Mouse (Mus musculus) neural tube, embryonic 11.5 days (tissue): ENCODE measurements around the gene Eng. TPM values are rescaled to one million over a fixed set of nuclear protein-coding genes. Genes with fewer than 3 reads are reported as not detected.

Experiments used
- ATAC-seq: fragments of 200-750 bp; cut with Nextera tagmentation; 2 replicates; pipeline ENCODE4 v1.8.0; 2017; ENCODE audit warnings: moderate number of reproducible peaks, mild to moderate bottlenecking, moderate TSS enrichment, moderate library complexity; ENCODE audit not compliant: insufficient read depth, low FRiP score, low TSS enrichment
- DNase-seq: peaks from one replicate; pipeline ENCODE4 v3.0.0-alpha.2; 2015; ENCODE audit warnings: low spot score
- H3K27ac ChIP-seq: fragments of 300-500 bp; sonication (generic); 2 replicates; pipeline ENCODE4 v1.5.1; 2014; ENCODE audit warnings: low read depth, mild to moderate bottlenecking, low read length
- H3K27me3 ChIP-seq: fragments of 300-500 bp; sonication (generic); 2 replicates; pipeline ENCODE4 v1.6.1; 2014; ENCODE audit warnings: mild to moderate bottlenecking, low read length, mixed read lengths; ENCODE audit not compliant: control insufficient read depth, insufficient read depth
- H3K36me3 ChIP-seq: fragments of 300-500 bp; sonication (generic); 2 replicates; pipeline ENCODE4 v1.6.1; 2014; ENCODE audit warnings: mild to moderate bottlenecking, low read length, moderate library complexity, mixed read lengths; ENCODE audit not compliant: control insufficient read depth, insufficient read depth
- H3K4me1 ChIP-seq: fragments of 300-500 bp; sonication (generic); 2 replicates; pipeline ENCODE4 v1.6.1; 2014; ENCODE audit warnings: low read length, mixed read lengths; ENCODE audit not compliant: control insufficient read depth, insufficient read depth
- H3K4me2 ChIP-seq: fragments of 300-500 bp; sonication (generic); 2 replicates; pipeline ENCODE4 v1.6.1; 2014; ENCODE audit warnings: low read depth, mild to moderate bottlenecking, moderate library complexity
- H3K4me3 ChIP-seq: fragments of 300-500 bp; sonication (generic); 2 replicates; pipeline ENCODE4 v1.5.1; 2014; ENCODE audit warnings: low read depth, low read length
- H3K9ac ChIP-seq: fragments of 300-500 bp; sonication (generic); 2 replicates; pipeline ENCODE4 v1.6.1; 2014; ENCODE audit warnings: mild to moderate bottlenecking, low read length
- H3K9me3 ChIP-seq: fragments of 300-500 bp; sonication (generic); 2 replicates; pipeline ENCODE4 v1.6.1; 2016; ENCODE audit warnings: low read length; ENCODE audit not compliant: control insufficient read depth
- WGBS: fragments of 180-500 bp; shearing (Covaris S2); extraction: QIAGEN DNeasy Blood & Tissue Kit; methylation state at CpG from one replicate; pipeline ENCODE4 v1.1.7; 2014; 5-methylcytosine and 5-hydroxymethylcytosine counted together
- polyA plus RNA-seq: library from polyadenylated mRNA; unstranded; fragments of >200 nt; fragmentation: Nextera tagmentation; extraction: Ambion mirVana; gene quantifications from 2 replicates; pipeline ENCODE4 v1.2.1, GENCODE M21; 2014

Eng gene
- polyA plus RNA-seq, 1 experiment from 2014 or later: 26.8 TPM

DNA sequence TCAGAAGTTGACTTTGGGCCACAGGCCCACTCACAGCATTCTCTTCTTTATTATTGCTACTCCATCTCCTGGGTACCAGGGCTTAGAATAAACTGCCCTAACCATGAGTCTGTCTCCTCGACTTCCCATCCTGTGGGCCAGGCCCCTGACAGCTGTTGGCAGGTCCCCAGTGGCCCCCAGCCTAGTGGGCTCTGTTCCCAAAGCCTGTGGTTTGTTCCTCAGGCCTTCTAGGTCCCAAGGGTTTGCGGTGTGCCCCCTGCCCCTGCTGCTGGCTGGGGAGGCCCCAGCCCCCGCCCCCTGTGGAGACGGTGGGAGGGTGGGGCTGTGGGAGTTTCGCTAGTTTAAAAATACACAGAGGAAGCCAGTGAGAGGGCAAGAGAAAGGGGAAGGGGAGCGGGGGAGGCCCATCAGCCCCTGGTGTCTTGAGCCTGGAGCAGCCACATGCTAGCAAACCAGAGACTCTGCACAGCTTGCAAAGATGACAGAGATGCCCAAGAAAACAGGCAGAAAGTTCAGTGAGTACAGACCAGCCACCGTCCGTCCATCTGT lies 74.4 kb downstream of the Eng start, which contains the start of gene Sh2d3c:
Sh2d3c (plus strand) TSS at position 375 of the 549 bp plus-strand sequence.
- no peak for DNase-seq
- no peaks in the 10 kb centered on the region for H3K9me3 ChIP-seq
- no peak within 1 kb of the TSS for H3K27ac ChIP-seq
- H3K4me3 ChIP-seq: no peak within 1 kb of the TSS
- no peaks in the 10 kb centered on the region for H3K36me3 ChIP-seq
- 0 out of 2 replicates have a peak within 1 kb of the TSS, but pooled peaks have one; percentile 26 for H3K9ac ChIP-seq
- peaks cover 4% of the 10 kb centered on the region for H3K4me1 ChIP-seq
- 62% methylated on average over 8 of the region's 8 CpGs for WGBS
- ATAC-seq: no peak
- no peak within 1 kb of the TSS for H3K4me2 ChIP-seq
- no peaks in the 10 kb centered on the region for H3K27me3 ChIP-seq

DNA sequence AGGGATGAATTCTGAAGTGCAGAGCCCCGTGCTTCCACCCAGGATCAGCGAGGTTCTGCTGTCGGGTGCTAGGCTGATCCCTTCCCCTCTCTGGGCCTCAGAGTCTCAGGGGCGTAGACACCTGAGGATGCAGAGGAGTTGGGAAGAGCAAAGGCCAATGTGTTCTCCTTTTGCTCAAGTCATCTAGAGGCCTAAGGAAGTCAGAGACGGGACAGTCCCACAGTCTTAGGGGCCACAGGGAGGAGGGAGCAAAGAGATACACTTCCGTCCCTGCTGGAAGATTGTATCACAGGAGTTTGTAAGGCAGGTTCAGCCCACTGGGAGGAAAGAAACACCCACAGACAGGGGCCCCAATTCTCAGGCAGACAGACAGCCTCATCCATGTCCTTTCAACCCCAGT lies 75.7 kb downstream of the Eng start:
- H3K4me2 ChIP-seq: no peak overlapping the region
- DNase-seq: no peak
- WGBS: 65% methylated on average over 6 of the region's 6 CpGs

DNA sequence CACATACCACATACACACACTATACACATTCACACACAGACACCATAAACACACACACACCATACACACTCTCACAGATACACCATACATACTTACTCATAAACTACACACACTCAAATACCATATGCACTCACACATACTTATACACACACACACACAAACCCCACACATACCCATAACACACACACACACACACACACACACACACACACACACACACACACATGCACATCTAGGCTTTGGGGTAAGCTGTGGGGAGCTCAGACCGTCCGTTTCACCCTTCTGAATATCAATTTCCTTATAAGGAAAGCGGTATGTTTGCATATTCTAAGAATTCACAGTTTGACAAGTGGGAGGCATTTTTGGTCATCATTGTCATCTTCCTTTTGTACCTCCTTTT lies 76.2 kb downstream of the Eng start:
- Histone ChIP-seq H3K9ac (no peak overlapping the region), H3K4me3 (no peak overlapping the region), H3K27me3 (no peaks in the 10 kb centered on the region), H3K27ac (no peak overlapping the region), H3K4me2 (no peak overlapping the region), H3K9me3 (no peaks in the 10 kb centered on the region), H3K4me1 (peaks cover 5% of the 10 kb centered on the region), H3K36me3 (no peaks in the 10 kb centered on the region)
- ATAC-seq (no peak), DNase-seq (no peak)
- WGBS: 84% methylated on average over 3 of the region's 3 CpGs

More for the DNA sequence above, 75.7 kb downstream of the Eng start:
- no peak overlapping the region for H3K27ac ChIP-seq
- H3K9me3 ChIP-seq: no peaks in the 10 kb centered on the region
- H3K9ac ChIP-seq: no peak overlapping the region
- peaks cover 4% of the 10 kb centered on the region for H3K4me1 ChIP-seq
- H3K27me3 ChIP-seq: no peaks in the 10 kb centered on the region
- ATAC-seq: no peak
- no peak overlapping the region for H3K4me3 ChIP-seq
- no peaks in the 10 kb centered on the region for H3K36me3 ChIP-seq

DNA sequence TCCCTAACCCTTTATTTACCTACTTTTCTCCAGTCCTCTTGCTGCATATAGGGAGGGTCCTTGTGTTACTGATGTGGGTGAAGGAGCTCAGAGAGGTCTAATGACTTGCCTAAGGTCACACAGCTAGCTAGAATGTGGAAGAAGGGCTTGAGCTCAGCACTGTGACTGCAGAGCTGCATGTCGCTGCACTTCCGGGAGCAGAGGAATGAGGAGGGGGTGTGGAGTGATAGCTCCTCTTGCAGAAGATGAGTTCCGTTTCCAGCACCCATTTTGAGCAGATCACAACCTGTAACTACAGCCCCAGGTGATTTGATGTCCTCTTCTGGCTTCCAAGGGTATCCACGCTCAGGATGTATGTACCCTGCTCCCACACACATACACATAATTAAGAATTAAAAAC lies 77.8 kb downstream of the Eng start:
- no peaks in the 10 kb centered on the region for H3K9me3 ChIP-seq
- ATAC-seq (no peak), DNase-seq (no peak)
- no peak overlapping the region for H3K4me3 ChIP-seq
- peaks cover 6% of the 10 kb centered on the region for H3K4me1 ChIP-seq
- no peaks in the 10 kb centered on the region for H3K36me3 ChIP-seq
- no peak overlapping the region for H3K27ac ChIP-seq
- 86% methylated on average over 4 of the region's 4 CpGs for WGBS
- H3K27me3 ChIP-seq: no peaks in the 10 kb centered on the region
- no peak overlapping the region for H3K9ac ChIP-seq
- H3K4me2 ChIP-seq: no peak overlapping the region

DNA sequence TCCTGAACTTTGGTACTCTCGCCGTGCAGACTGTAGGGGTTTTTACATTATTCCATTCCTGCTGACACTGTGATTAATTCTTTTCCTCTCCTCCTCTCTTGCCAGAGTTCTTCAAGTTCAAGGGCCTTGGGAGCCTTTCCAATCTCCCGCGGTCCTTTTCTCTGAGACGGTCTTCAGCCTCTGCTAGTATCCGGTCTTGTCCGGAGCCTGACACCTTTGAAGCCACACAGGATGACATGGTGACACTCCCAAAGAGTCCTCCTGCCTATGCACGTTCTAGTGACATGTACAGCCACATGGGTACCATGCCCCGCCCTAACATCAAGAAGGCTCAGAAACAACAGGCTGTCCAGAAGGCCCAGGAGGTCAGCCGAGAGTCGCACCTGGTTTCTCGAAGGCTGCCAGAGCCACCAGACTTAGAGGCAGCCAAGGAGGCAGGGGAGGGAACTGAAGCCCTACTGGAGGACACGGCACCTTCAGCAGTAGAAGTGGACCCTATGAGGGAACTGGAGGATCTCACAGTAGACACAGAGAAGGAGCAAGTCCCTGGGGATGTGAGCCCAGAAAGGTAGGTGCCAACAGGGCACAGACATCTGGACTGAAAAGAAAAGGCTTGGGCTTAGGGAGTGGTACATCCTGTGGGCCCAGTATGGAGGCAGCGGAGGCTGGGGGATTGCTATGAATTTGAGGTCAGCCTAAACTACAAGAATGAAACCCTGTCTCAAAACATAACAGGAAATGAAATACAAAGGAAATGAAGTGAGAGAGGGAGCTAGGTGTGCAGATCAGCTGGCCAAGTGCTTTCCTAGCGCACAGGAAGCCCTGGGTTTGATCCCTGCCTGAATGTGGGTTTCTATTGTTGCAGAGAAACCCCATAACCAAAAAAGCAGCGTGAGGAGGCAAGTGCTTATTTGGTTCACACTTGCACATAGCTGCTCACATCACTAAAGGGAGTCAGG lies 78.7 kb downstream of the Eng start:
- Histone ChIP-seq H3K27ac (no peak overlapping the region), H3K36me3 (no peaks in the 10 kb centered on the region), H3K27me3 (no peaks in the 10 kb centered on the region), H3K9me3 (no peaks in the 10 kb centered on the region), H3K4me3 (no peak overlapping the region), H3K4me1 (peaks cover 6% of the 10 kb centered on the region), H3K4me2 (no peak overlapping the region), H3K9ac (no peak overlapping the region)
- ATAC-seq (no peak), DNase-seq (no peak)
- WGBS: 84% methylated on average over 16 of the region's 16 CpGs

DNA sequence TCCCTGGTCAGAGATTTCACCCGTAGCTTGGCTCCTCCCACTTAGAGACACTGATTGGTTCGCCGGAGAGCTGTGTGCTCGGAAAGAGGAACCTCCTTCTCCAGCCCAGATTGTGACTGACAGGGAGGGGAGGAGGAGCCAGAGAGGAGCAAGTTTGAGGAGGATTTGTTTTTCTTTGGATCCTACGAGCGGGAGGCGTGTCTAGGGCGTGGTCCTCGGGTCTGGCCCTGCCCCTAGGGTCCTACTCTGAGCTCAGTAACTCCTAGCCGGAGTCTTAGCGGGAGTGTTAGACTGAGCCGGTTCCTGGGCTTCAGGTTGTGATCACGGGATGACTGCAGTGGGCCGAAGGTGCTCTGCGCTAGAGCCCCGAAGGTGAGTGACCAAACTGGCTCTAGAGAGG lies 81.0 kb downstream of the Eng start:
- DNase-seq: peak; percentile 93
- WGBS: 2% methylated on average over 16 of the region's 16 CpGs
- Histone ChIP-seq H3K4me1 (peaks cover 3% of the 10 kb centered on the region; the same call in 1 of the 2 replicates), H3K9ac (peak overlapping the region; percentile 47; the same call in 1 of the 2 replicates), H3K36me3 (no peaks in the 10 kb centered on the region), H3K9me3 (no peaks in the 10 kb centered on the region), H3K4me3 (no peak overlapping the region; the same call in 1 of the 2 replicates), H3K4me2 (peak overlapping the region; percentile 42), H3K27ac (no peak overlapping the region), H3K27me3 (no peaks in the 10 kb centered on the region)
- peak; percentile 93 for ATAC-seq

DNA sequence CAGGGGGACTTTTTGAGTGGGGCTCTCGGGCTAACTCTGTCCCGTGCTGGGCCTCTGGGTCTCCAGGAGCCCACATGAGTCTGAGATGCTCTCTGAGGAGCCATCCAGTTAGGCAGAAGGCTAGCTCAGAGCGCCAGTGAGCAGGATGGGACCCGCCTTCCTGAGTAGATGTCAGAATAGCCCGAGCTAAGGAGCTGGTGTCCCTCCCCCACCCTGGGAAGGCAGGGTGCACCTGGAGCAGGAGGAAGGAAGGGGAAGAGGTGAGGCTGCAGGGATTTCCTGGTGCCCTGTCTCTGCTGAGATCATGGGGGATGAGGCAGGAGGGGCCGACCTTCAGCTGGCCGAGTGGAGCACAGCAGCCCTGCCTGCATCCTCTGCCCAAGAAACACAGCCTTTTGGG lies 82.1 kb downstream of the Eng start:
- Histone ChIP-seq H3K27me3 (no peaks in the 10 kb centered on the region), H3K36me3 (no peaks in the 10 kb centered on the region), H3K9ac (no peak overlapping the region), H3K4me2 (peak overlapping the region; percentile 2; the same call in 1 of the 2 replicates), H3K4me1 (peaks cover 6% of the 10 kb centered on the region; the same call in 1 of the 2 replicates), H3K27ac (no peak overlapping the region), H3K4me3 (0 out of 2 replicates have a peak overlapping the region, but pooled peaks have one; percentile 0), H3K9me3 (no peaks in the 10 kb centered on the region)
- ATAC-seq (no peak), DNase-seq (no peak)
- 50% methylated on average over 7 of the region's 7 CpGs for WGBS

DNA sequence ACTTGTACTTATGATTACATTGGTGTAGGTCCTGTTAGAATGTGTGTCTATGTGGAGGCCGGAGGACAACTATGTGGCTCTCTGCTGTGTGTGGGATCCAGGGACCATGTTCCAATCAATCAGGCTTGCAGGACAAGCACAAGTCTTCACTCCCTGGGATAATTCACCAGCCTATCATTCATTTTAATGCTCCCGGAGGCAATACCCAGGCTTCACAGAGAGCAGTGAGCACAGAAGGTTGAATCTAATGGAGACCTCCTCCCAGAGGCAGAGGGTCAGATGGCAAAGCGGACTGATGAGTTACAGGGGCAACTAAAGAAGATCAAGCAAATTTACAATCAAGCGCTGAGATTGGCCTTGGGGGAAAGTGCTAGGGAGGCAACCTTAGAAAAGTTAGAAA lies 83.2 kb downstream of the Eng start:
- DNase-seq (no peak), ATAC-seq (no peak)
- Histone ChIP-seq H3K9me3 (no peaks in the 10 kb centered on the region), H3K4me2 (no peak overlapping the region), H3K4me3 (no peak overlapping the region), H3K4me1 (peaks cover 6% of the 10 kb centered on the region; the same call in 1 of the 2 replicates), H3K9ac (no peak overlapping the region), H3K27me3 (no peaks in the 10 kb centered on the region), H3K36me3 (no peaks in the 10 kb centered on the region), H3K27ac (no peak overlapping the region)
- 61% methylated on average over 4 of the region's 4 CpGs for WGBS
